Mouse (Mus musculus): Measurements from ENCODE around the gene Tbcel. TPM values are rescaled to one million over a fixed set of nuclear protein-coding genes. Genes with fewer than 3 reads are reported as not detected.
A peak's percentile ranks its signal among the peaks of the same experiment; 100 is the strongest.

The Tbcel gene
- polyA plus RNA-seq, 1 experiment = 22.8 TPM

DNA sequence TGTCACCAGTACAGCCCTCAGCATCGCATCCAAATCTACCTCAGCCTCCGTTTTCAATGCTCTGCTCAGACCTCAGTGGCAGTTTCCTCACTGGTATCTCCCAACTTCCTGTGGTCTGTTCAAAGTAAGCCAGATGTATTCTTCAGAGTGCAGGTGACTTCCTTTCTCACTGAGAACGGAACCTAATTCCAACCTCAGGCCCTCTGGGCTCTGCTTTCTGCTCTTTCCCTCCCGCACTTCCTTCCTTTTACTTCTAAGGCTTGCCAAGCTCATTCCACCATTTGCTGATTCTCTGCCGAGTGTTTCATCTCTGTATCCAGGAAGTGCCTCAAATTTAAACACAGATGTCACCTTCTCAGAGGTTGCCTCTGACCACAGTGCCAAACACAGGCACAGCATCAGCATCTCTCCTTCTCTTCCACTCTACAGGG is 41.9 kb downstream of the Tbcel start:
- H3K27ac ChIP-seq (ENCODE audit: control insufficient read depth, insufficient read depth, low read length) = peak overlapping the region; percentile 95
- H3K36me3 ChIP-seq (ENCODE audit: control insufficient read depth, insufficient read depth, low read length) = no peaks in the 10 kb centered on the region
- WGBS = 7% methylated on average over 5 of the region's 5 CpGs
- no peaks in the 10 kb centered on the region for H3K27me3 ChIP-seq (ENCODE audit: control insufficient read depth, insufficient read depth, low read length)
- peak; percentile 73 for DNase-seq
- peaks cover 68% of the 10 kb centered on the region for H3K4me1 ChIP-seq (replicated peaks; ENCODE audit: control insufficient read depth, insufficient read depth, low read length)
- H3K4me3 ChIP-seq (ENCODE audit: control insufficient read depth, insufficient read depth, low read length) = peak overlapping the region; percentile 37
- TF ChIP-seq POLR2A (IDR thresholded peaks at IDR 0.05; ENCODE audit: control insufficient read depth, extremely low read depth, insufficient read depth, low read length, poor library complexity) (no peak), CTCF (IDR thresholded peaks at IDR 0.05; ENCODE audit: borderline replicate concordance, control insufficient read depth, extremely low read depth, insufficient read depth, low read length, poor library complexity) (no peak)

DNA sequence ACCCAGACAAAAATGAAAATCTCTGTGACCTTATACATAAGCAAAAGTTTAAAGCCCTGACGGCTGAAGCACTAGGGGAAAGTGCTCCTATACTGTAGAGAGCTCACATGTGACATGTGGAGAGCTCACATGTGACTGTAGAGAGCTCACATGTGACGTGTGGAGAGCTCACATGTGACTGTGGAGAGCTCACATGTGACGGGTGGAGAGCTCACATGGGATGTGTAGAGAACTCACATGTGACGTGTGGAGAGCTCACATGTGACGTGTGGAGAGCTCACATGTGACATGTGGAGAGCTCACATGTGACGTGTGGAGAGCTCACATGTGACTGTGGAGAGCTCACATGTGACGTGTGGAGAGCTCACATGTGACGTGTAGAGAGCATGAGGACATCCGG is 43.4 kb downstream of the Tbcel start:
- Histone ChIP-seq H3K27me3 (ENCODE audit: control insufficient read depth, insufficient read depth, low read length) (no peaks in the 10 kb centered on the region), H3K27ac (ENCODE audit: control insufficient read depth, insufficient read depth, low read length) (no peak overlapping the region), H3K4me1 (replicated peaks; ENCODE audit: control insufficient read depth, insufficient read depth, low read length) (peaks cover 63% of the 10 kb centered on the region), H3K36me3 (ENCODE audit: control insufficient read depth, insufficient read depth, low read length) (no peaks in the 10 kb centered on the region), H3K4me3 (ENCODE audit: control insufficient read depth, insufficient read depth, low read length) (no peak overlapping the region)
- WGBS = 91% methylated on average over 9 of the region's 9 CpGs
- no peak for DNase-seq
- no peak for TF ChIP-seq POLR2A (IDR thresholded peaks at IDR 0.05; ENCODE audit: control insufficient read depth, extremely low read depth, insufficient read depth, low read length, poor library complexity)
- TF ChIP-seq CTCF (IDR thresholded peaks at IDR 0.05; ENCODE audit: borderline replicate concordance, control insufficient read depth, extremely low read depth, insufficient read depth, low read length, poor library complexity) = no peak

DNA sequence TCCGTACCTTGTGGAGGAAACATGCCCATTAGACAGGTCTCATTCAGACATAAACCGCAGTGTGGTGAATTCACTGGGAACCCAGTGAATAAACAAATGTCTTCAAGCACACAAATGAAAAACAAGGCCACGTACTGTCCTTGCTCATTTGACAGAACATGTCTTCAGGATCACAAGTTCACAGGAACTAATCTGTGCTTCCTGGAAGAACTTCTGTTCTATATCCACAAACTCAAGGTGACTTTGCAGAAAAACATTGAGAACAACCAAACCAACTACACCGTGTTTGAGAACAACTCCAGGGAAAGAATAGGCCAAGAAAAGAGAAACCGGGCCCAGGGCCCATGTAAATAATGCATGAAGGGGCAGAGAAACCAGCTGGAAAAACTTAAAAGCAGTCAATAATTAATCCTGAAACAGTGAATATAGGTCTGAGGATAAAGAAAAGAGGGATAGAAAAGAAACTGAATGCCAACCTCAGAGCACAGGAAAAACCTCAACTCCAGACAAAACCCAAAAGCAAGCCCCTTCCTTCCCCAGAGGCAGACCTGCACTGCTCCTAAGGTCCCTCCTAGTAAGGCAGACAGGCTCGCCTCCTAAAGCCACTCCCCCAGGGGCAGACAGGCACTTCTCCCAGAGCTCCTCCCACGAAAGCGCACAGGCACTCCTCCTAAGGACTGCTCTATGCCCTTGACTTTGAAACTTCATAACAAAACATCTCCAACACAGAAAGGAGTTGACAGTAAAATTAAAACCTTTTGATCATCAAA is 44.2 kb downstream of the Tbcel start:
- Histone ChIP-seq H3K4me1 (replicated peaks; ENCODE audit: control insufficient read depth, insufficient read depth, low read length) (peaks cover 66% of the 10 kb centered on the region), H3K27me3 (ENCODE audit: control insufficient read depth, insufficient read depth, low read length) (no peaks in the 10 kb centered on the region), H3K4me3 (ENCODE audit: control insufficient read depth, insufficient read depth, low read length) (no peak overlapping the region), H3K27ac (ENCODE audit: control insufficient read depth, insufficient read depth, low read length) (no peak overlapping the region), H3K36me3 (ENCODE audit: control insufficient read depth, insufficient read depth, low read length) (no peaks in the 10 kb centered on the region)
- TF ChIP-seq CTCF (IDR thresholded peaks at IDR 0.05; ENCODE audit: borderline replicate concordance, control insufficient read depth, extremely low read depth, insufficient read depth, low read length, poor library complexity) (no peak), POLR2A (IDR thresholded peaks at IDR 0.05; ENCODE audit: control insufficient read depth, extremely low read depth, insufficient read depth, low read length, poor library complexity) (no peak)
- 31% methylated on average over 8 of the region's 8 CpGs for WGBS
- peak; percentile 71 for DNase-seq

DNA sequence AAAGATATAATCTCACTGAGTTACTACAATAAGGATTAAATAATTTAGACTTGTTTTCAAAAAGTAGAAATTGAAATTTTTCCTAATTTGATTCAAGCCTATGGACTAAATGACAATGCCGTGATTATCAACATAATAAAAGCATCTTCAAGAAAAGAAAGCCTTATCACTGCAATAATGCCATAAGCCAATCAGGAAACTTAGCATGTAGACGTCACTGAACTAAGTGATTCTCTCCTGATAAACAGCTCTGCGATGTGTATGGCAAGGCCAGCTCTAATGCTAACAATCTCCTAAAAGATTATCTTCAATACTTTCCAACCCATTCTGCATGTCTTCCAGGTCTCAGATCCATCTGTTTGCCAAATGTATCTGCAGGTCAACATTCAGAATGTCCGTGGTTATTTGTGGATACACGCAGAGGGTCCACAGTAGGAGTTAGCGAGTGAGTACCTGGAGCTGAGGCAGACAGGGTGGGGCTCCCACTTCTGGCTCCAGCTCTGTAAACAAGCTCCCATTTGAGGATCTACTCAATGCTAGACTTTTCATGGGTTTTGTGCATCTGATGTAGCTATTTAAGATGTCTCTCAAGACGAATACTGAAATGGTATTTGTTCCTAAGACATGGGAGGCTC is 44.9 kb downstream of the Tbcel start:
- no peak overlapping the region for H3K27ac ChIP-seq (ENCODE audit: control insufficient read depth, insufficient read depth, low read length)
- no peak for TF ChIP-seq CTCF (IDR thresholded peaks at IDR 0.05; ENCODE audit: borderline replicate concordance, control insufficient read depth, extremely low read depth, insufficient read depth, low read length, poor library complexity)
- no peak for TF ChIP-seq POLR2A (IDR thresholded peaks at IDR 0.05; ENCODE audit: control insufficient read depth, extremely low read depth, insufficient read depth, low read length, poor library complexity)

DNA sequence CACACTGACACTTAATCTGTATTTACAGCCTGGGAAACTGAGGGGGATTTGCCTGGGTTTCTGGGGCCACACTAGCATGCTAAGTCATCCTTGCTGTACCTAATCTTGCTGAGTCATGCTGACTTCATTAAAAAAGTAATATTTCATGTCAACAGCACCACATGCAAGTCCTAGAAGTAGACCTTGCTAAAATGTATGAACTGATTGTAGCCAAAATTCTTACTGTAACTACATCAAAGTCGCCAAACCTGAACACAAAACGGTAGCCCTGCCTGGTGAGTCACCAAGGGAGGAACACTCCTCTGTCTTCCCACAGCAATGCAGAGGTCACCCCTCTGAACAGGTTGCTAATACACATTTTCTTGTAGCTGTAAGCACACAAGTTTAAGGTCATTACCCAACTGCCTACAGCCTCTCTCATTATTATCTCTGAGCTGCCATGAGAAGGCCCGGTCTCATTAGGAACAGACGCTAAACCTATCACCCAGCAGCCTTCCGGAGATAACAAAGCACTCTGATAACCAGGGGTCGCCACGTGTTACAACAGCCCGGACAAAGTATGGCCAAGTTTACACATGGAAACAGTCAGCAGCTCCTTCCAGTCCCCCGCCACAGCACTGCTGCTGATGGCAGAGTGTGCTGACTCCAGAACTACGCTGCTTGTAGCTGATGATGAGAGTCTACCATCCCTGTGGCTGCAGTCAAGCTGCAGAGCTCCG is 46.1 kb downstream of the Tbcel start:
- Histone ChIP-seq H3K4me1 (replicated peaks; ENCODE audit: control insufficient read depth, insufficient read depth, low read length) (peaks cover 58% of the 10 kb centered on the region), H3K4me3 (ENCODE audit: control insufficient read depth, insufficient read depth, low read length) (no peak overlapping the region), H3K27me3 (ENCODE audit: control insufficient read depth, insufficient read depth, low read length) (no peaks in the 10 kb centered on the region), H3K36me3 (ENCODE audit: control insufficient read depth, insufficient read depth, low read length) (no peaks in the 10 kb centered on the region), H3K27ac (ENCODE audit: control insufficient read depth, insufficient read depth, low read length) (no peak overlapping the region)
- WGBS = 71% methylated on average over 11 of the region's 11 CpGs
- TF ChIP-seq CTCF (IDR thresholded peaks at IDR 0.05; ENCODE audit: borderline replicate concordance, control insufficient read depth, extremely low read depth, insufficient read depth, low read length, poor library complexity) (no peak), POLR2A (IDR thresholded peaks at IDR 0.05; ENCODE audit: control insufficient read depth, extremely low read depth, insufficient read depth, low read length, poor library complexity) (no peak)
- DNase-seq = no peak

More for the DNA sequence above, 44.9 kb downstream of the Tbcel start:
- no peak for DNase-seq
- WGBS = 89% methylated on average over 7 of the region's 7 CpGs
- peaks cover 65% of the 10 kb centered on the region for H3K4me1 ChIP-seq (replicated peaks; ENCODE audit: control insufficient read depth, insufficient read depth, low read length)
- no peaks in the 10 kb centered on the region for H3K36me3 ChIP-seq (ENCODE audit: control insufficient read depth, insufficient read depth, low read length)
- no peaks in the 10 kb centered on the region for H3K27me3 ChIP-seq (ENCODE audit: control insufficient read depth, insufficient read depth, low read length)
- H3K4me3 ChIP-seq (ENCODE audit: control insufficient read depth, insufficient read depth, low read length) = no peak overlapping the region

DNA sequence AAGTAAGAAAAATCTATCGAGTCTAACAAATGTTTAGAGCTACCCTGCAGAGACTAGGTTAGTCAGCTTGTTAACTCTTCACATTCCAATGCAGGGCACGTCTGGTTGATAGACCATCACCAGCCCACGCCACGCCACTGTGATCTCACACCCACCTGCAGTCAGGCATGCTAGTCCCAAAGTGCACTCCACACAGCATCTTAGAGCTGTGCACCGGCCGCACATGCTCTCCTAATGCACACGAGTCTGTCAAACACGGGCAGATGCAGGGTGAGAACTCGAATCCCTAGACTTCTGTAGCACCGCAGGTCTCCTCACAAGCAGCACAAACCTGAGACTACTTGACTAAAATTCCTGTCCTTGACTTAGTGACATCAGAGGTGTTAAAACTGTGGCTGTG is 47.3 kb downstream of the Tbcel start:
- Histone ChIP-seq H3K4me3 (ENCODE audit: control insufficient read depth, insufficient read depth, low read length) (no peak overlapping the region), H3K36me3 (ENCODE audit: control insufficient read depth, insufficient read depth, low read length) (no peaks in the 10 kb centered on the region), H3K27me3 (ENCODE audit: control insufficient read depth, insufficient read depth, low read length) (no peaks in the 10 kb centered on the region), H3K27ac (ENCODE audit: control insufficient read depth, insufficient read depth, low read length) (no peak overlapping the region), H3K4me1 (replicated peaks; ENCODE audit: control insufficient read depth, insufficient read depth, low read length) (peaks cover 48% of the 10 kb centered on the region)
- no peak for DNase-seq
- no peak for TF ChIP-seq POLR2A (IDR thresholded peaks at IDR 0.05; ENCODE audit: control insufficient read depth, extremely low read depth, insufficient read depth, low read length, poor library complexity)
- TF ChIP-seq CTCF (IDR thresholded peaks at IDR 0.05; ENCODE audit: borderline replicate concordance, control insufficient read depth, extremely low read depth, insufficient read depth, low read length, poor library complexity) = no peak
- 91% methylated on average over 10 of the region's 10 CpGs for WGBS
